Mouse (Mus musculus): Measurements from ENCODE around the gene Rnf187. TPM values are rescaled to one million over a fixed set of nuclear protein-coding genes. Genes with fewer than 3 reads are reported as not detected.
A peak's percentile ranks its signal among the peaks of the same experiment; 100 is the strongest.
"Not testable (repeated sequence)": the region's sequence is repeated elsewhere in the genome, so short reads cannot be mapped to it uniquely, and the experiment has no call there.

Rnf187 gene
- polyA plus RNA-seq, 1 experiment from 2014 or later = 131 TPM

- ATAC-seq = no peak
- no peak overlapping the region for H3K27ac ChIP-seq (ENCODE audit: low read length)
- peaks cover 5% of the 10 kb centered on the region; the same call in 1 of the 2 replicates for H3K9me3 ChIP-seq (ENCODE audit: control insufficient read depth, low read length)
- H3K4me2 ChIP-seq (ENCODE audit: low read depth, low read length) = peak overlapping the region; percentile 88
- H3K9ac ChIP-seq (ENCODE audit: low read depth, low read length) = 0 out of 2 replicates have a peak overlapping the region, but pooled peaks have one; percentile 4
- 32% methylated on average over 15 of the region's 15 CpGs for WGBS
- peaks cover 2% of the 10 kb centered on the region; the same call in 1 of the 2 replicates for H3K27me3 ChIP-seq (replicated peaks; ENCODE audit: control insufficient read depth, insufficient read depth, low read length)
- peak overlapping the region; percentile 49; the same call in 1 of the 2 replicates for H3K4me3 ChIP-seq (ENCODE audit: low read length)
- peaks cover 6% of the 10 kb centered on the region; the same call in 1 of the 2 replicates for H3K36me3 ChIP-seq (ENCODE audit: control insufficient read depth, insufficient read depth, low read length)
- peaks cover 27% of the 10 kb centered on the region for H3K4me1 ChIP-seq (ENCODE audit: control insufficient read depth, insufficient read depth, low read length)
Measured at GRCm38 (mm10) chr11:58959186-58959825, 20.6 kb upstream of the Rnf187 start.

GRCm38 (mm10) chr11:58958536-58958935 is 19.8 kb upstream of the Rnf187 start:
- WGBS = 86% methylated on average over 6 of the region's 6 CpGs
- Histone ChIP-seq H3K4me3 (ENCODE audit: low read length) (no peak overlapping the region), H3K9ac (ENCODE audit: low read depth, low read length) (no peak overlapping the region), H3K4me1 (ENCODE audit: control insufficient read depth, insufficient read depth, low read length) (peaks cover 27% of the 10 kb centered on the region), H3K27me3 (replicated peaks; ENCODE audit: control insufficient read depth, insufficient read depth, low read length) (peaks cover 2% of the 10 kb centered on the region; the same call in 1 of the 2 replicates), H3K9me3 (ENCODE audit: control insufficient read depth, low read length) (peaks cover 5% of the 10 kb centered on the region; the same call in 1 of the 2 replicates), H3K27ac (ENCODE audit: low read length) (no peak overlapping the region), H3K4me2 (ENCODE audit: low read depth, low read length) (no peak overlapping the region), H3K36me3 (ENCODE audit: control insufficient read depth, insufficient read depth, low read length) (peaks cover 6% of the 10 kb centered on the region; the same call in 1 of the 2 replicates)
- ATAC-seq = no peak

GRCm38 (mm10) chr11:58957226-58957914 is 18.7 kb upstream of the Rnf187 start:
- 89% methylated on average over 5 of the region's 5 CpGs for WGBS
- peaks cover 30% of the 10 kb centered on the region for H3K4me1 ChIP-seq (ENCODE audit: control insufficient read depth, insufficient read depth, low read length)
- peaks cover 6% of the 10 kb centered on the region; the same call in 1 of the 2 replicates for H3K36me3 ChIP-seq (ENCODE audit: control insufficient read depth, insufficient read depth, low read length)
- H3K4me2 ChIP-seq (ENCODE audit: low read depth, low read length) = peak overlapping the region; percentile 66
- peak overlapping the region; percentile 86; the same call in 1 of the 2 replicates for H3K9ac ChIP-seq (ENCODE audit: low read depth, low read length)
- H3K4me3 ChIP-seq (ENCODE audit: low read length) = peak overlapping the region; percentile 66
- 0 out of 2 replicates have a peak, but pooled peaks cover 2% of the 10 kb centered on the region for H3K27me3 ChIP-seq (replicated peaks; ENCODE audit: control insufficient read depth, insufficient read depth, low read length)
- no peak overlapping the region for H3K27ac ChIP-seq (ENCODE audit: low read length)
- no peak for ATAC-seq
- H3K9me3 ChIP-seq (ENCODE audit: control insufficient read depth, low read length) = peaks cover 5% of the 10 kb centered on the region; the same call in 1 of the 2 replicates

GRCm38 (mm10) chr11:58955868-58956257 is 17.1 kb upstream of the Rnf187 start:
- Histone ChIP-seq H3K36me3 (ENCODE audit: control insufficient read depth, insufficient read depth, low read length) (peaks cover 6% of the 10 kb centered on the region; the same call in 1 of the 2 replicates), H3K9me3 (ENCODE audit: control insufficient read depth, low read length) (no peaks in the 10 kb centered on the region), H3K4me3 (ENCODE audit: low read length) (peak overlapping the region; percentile 66), H3K4me1 (ENCODE audit: control insufficient read depth, insufficient read depth, low read length) (peaks cover 30% of the 10 kb centered on the region), H3K27ac (ENCODE audit: low read length) (0 out of 2 replicates have a peak overlapping the region, but pooled peaks have one; percentile 99), H3K9ac (ENCODE audit: low read depth, low read length) (peak overlapping the region; percentile 86), H3K4me2 (ENCODE audit: low read depth, low read length) (peak overlapping the region; percentile 66), H3K27me3 (replicated peaks; ENCODE audit: control insufficient read depth, insufficient read depth, low read length) (no peaks in the 10 kb centered on the region)
- WGBS = 11% methylated on average over 8 of the region's 8 CpGs
- no peak for ATAC-seq

GRCm38 (mm10) chr11:58955143-58955867 is 16.6 kb upstream of the Rnf187 start:
- Histone ChIP-seq H3K27ac (ENCODE audit: low read length) (peak overlapping the region; percentile 99), H3K4me2 (ENCODE audit: low read depth, low read length) (peak overlapping the region; percentile 66), H3K36me3 (ENCODE audit: control insufficient read depth, insufficient read depth, low read length) (peaks cover 6% of the 10 kb centered on the region; the same call in 1 of the 2 replicates), H3K9me3 (ENCODE audit: control insufficient read depth, low read length) (no peaks in the 10 kb centered on the region), H3K27me3 (replicated peaks; ENCODE audit: control insufficient read depth, insufficient read depth, low read length) (no peaks in the 10 kb centered on the region), H3K9ac (ENCODE audit: low read depth, low read length) (peak overlapping the region; percentile 86), H3K4me1 (ENCODE audit: control insufficient read depth, insufficient read depth, low read length) (peaks cover 30% of the 10 kb centered on the region), H3K4me3 (ENCODE audit: low read length) (peak overlapping the region; percentile 66)
- under 1% methylated on average over 20 of the region's 20 CpGs for WGBS
- ATAC-seq = peak; percentile 19; the same call in 1 of the 2 replicates

GRCm38 (mm10) chr11:58954420-58955142 is 15.9 kb upstream of the Rnf187 start, which contains the start of the genes Hist3h2a and Trim17:
TSS of gene Hist3h2a (plus strand) at chr11:58954685.
TSS of gene Trim17 (plus strand) at chr11:58954685.
- Histone ChIP-seq H3K4me1 (ENCODE audit: control insufficient read depth, insufficient read depth, low read length) (peaks cover 30% of the 10 kb centered on the region), H3K27ac (ENCODE audit: low read length) (peak within 1 kb of the TSS; percentile 99), H3K4me2 (ENCODE audit: low read depth, low read length) (peak within 1 kb of the TSS; percentile 96), H3K4me3 (ENCODE audit: low read length) (peak within 1 kb of the TSS; percentile 66), H3K36me3 (ENCODE audit: control insufficient read depth, insufficient read depth, low read length) (peaks cover 6% of the 10 kb centered on the region; the same call in 1 of the 2 replicates), H3K27me3 (replicated peaks; ENCODE audit: control insufficient read depth, insufficient read depth, low read length) (no peaks in the 10 kb centered on the region), H3K9me3 (ENCODE audit: control insufficient read depth, low read length) (no peaks in the 10 kb centered on the region), H3K9ac (ENCODE audit: low read depth, low read length) (peak within 1 kb of the TSS; percentile 86)
- peak; percentile 94 for ATAC-seq
- WGBS = under 1% methylated on average over 49 of the region's 49 CpGs

GRCm38 (mm10) chr11:58954170-58954419 is 15.4 kb upstream of the Rnf187 start:
- not testable (repeated sequence) for ATAC-seq; H3K36me3 ChIP-seq (ENCODE audit: control insufficient read depth, insufficient read depth, low read length); H3K27me3 ChIP-seq (replicated peaks; ENCODE audit: control insufficient read depth, insufficient read depth, low read length); H3K9me3 ChIP-seq (ENCODE audit: control insufficient read depth, low read length)
- H3K27ac ChIP-seq (ENCODE audit: low read length) = peak overlapping the region; percentile 90
- peak overlapping the region; percentile 66 for H3K4me3 ChIP-seq (ENCODE audit: low read length)
- WGBS = 1% methylated on average over 17 of the region's 17 CpGs
- peaks cover 26% of the 10 kb centered on the region for H3K4me1 ChIP-seq (ENCODE audit: control insufficient read depth, insufficient read depth, low read length)
- H3K4me2 ChIP-seq (ENCODE audit: low read depth, low read length) = peak overlapping the region; percentile 96
- H3K9ac ChIP-seq (ENCODE audit: low read depth, low read length) = peak overlapping the region; percentile 77

- Histone ChIP-seq H3K9ac (ENCODE audit: low read depth, low read length) (peak overlapping the region; percentile 77), H3K4me2 (ENCODE audit: low read depth, low read length) (peak overlapping the region; percentile 96), H3K4me3 (ENCODE audit: low read length) (peak overlapping the region; percentile 66), H3K36me3 (ENCODE audit: control insufficient read depth, insufficient read depth, low read length) (peaks cover 6% of the 10 kb centered on the region; the same call in 1 of the 2 replicates), H3K4me1 (ENCODE audit: control insufficient read depth, insufficient read depth, low read length) (peaks cover 24% of the 10 kb centered on the region), H3K9me3 (ENCODE audit: control insufficient read depth, low read length) (no peaks in the 10 kb centered on the region), H3K27me3 (replicated peaks; ENCODE audit: control insufficient read depth, insufficient read depth, low read length) (no peaks in the 10 kb centered on the region), H3K27ac (ENCODE audit: low read length) (peak overlapping the region; percentile 90)
- peak; percentile 43 for ATAC-seq
- under 1% methylated on average over 33 of the region's 33 CpGs for WGBS
Measured at GRCm38 (mm10) chr11:58953351-58954169, 14.8 kb upstream of the Rnf187 start.

All from intestine, embryonic 16.5 days (tissue).